Mouse (Mus musculus): ENCODE measurements around the gene Slc35g3.

GRCm38 (mm10) chr11:69729063-69729462 is 32.7 kb downstream of the Slc35g3 start:
- no peak for TF ChIP-seq POLR2A (IDR thresholded peaks at IDR 0.05; ENCODE audit: borderline replicate concordance, extremely low read depth, low read depth, low read length)
- TF ChIP-seq CTCF (IDR thresholded peaks at IDR 0.05; ENCODE audit: insufficient read depth, low read length), result peak; percentile 52

Data from lung, adult 2 months (tissue).